22 mouse cellular contexts compared by ENCODE assay signal in genomic region chr13:110741576-110742206, GRCm38 (mm10).
DNase-seq lines count a peak whose midpoint lies in the region; ATAC-seq and TF ChIP-seq lines count a peak whose summit lies in the region.
"Had no signal": no experiment of that assay in that cellular context is flagged by ENCODE, and none has a peak within 500 bp of the region (broad histone marks: within the 10 kb centered on the region; RNA-seq: fewer than 3 reads in every experiment).

No protein-coding gene starts in this region.

- dilution Hi-C loops in CH12.LX (cut with MboI; ENCODE audit: extremely low pct_ligation_motif_present, extremely low pct_unique_long_range_greater_than_20kb, low sequenced_read_pairs) = no loop called here

- DNase-seq in frontal cortex, postnatal 25 days (ENCODE audit: low spot score in 2 of 2) = no peak
- DNase-seq in left cerebral cortex, adult 18-20 months (ENCODE audit: low spot score in 2 of 2) = peak; percentile 42 to 49
- no peak for DNase-seq in left cerebral cortex, postnatal 10 days (ENCODE audit: extremely low spot score in 1 of 2, low spot score in 2 of 2)
- no peak for DNase-seq in CH12.LX (ENCODE audit: extremely low read depth)
- DNase-seq in left cerebral cortex, postnatal 14 days (ENCODE audit: low spot score in 2 of 2) = peak; percentile 17 to 47
- DNase-seq in heart, postnatal 14 days = no peak
- no peak for DNase-seq in midbrain, embryonic 11.5 days (ENCODE audit: low spot score, missing footprints)
- DNase-seq: adrenal gland, adult 8-10 months; cerebellum, adult 9-11 months; embryo, embryonic 11 days; gastrocnemius, postnatal 36 days; kidney, adult 11 months; liver, embryonic 13.5 days; lung, embryonic 14.5 days; lung, postnatal 4 days; thymus, postnatal 14 days had no signal

- H3K4me1 ChIP-seq in CH12.LX (ENCODE audit: control insufficient read depth in 1 of 2, insufficient read depth in 2 of 2) = no peaks in the 10 kb centered on the region
- H3K4me1 ChIP-seq in midbrain, embryonic 11.5 days (ENCODE audit: control insufficient read depth, insufficient read depth, low read length) = no peaks in the 10 kb centered on the region
- H3K4me1 ChIP-seq: hindbrain, embryonic 10.5 days; limb, embryonic 13.5 days; liver, embryonic 13.5 days; midbrain, embryonic 10.5 days; neural tube, embryonic 13.5 days had no signal

- no peak overlapping the region for H3K9ac ChIP-seq in CH12.LX (ENCODE audit: insufficient read depth, low read depth)
- H3K9ac ChIP-seq in midbrain, embryonic 11.5 days (ENCODE audit: low read length) = no peak overlapping the region
- H3K9ac ChIP-seq: limb, embryonic 13.5 days; liver, embryonic 13.5 days; lung, embryonic 14.5 days; neural tube, embryonic 13.5 days had no signal

- no peaks in the 10 kb centered on the region for H3K27me3 ChIP-seq in CH12.LX (replicated peaks)
- no peaks in the 10 kb centered on the region for H3K27me3 ChIP-seq in midbrain, embryonic 11.5 days (ENCODE audit: control insufficient read depth, insufficient read depth, low read length)
- H3K27me3 ChIP-seq: limb, embryonic 13.5 days; liver, embryonic 13.5 days; neural tube, embryonic 13.5 days had no signal

- whole genome bisulfite sequencing in midbrain, embryonic 11.5 days = 84% methylated on average over 11 of the region's 11 CpGs

- in situ Hi-C loops in CH12.LX (cut with MboI; ENCODE audit: low pct_ligation_motif_present, low pct_unique_long_range_greater_than_20kb, low sequenced_read_pairs) = no loop called here

- no peak overlapping the region for H3K4me3 ChIP-seq in CH12.LX (replicated peaks in 1 of 3; ENCODE audit: low read depth in 2 of 3, low read length in 2 of 3, poor library complexity in 1 of 3)
- H3K4me3 ChIP-seq in midbrain, embryonic 11.5 days (ENCODE audit: low read depth, low read length) = no peak overlapping the region
- H3K4me3 ChIP-seq: hindbrain, embryonic 10.5 days; limb, embryonic 13.5 days; liver, embryonic 13.5 days; midbrain, embryonic 10.5 days; neural tube, embryonic 13.5 days had no signal

- TF ChIP-seq CTCF in CH12.LX (conservative IDR thresholded peaks at IDR 0.05 in 1 of 2, IDR thresholded peaks at IDR 0.05 in 1 of 2; ENCODE audit: low read depth in 2 of 2, low read length in 2 of 2) = no peak

- H3K4me2 ChIP-seq in CH12.LX (ENCODE audit: insufficient read depth, low read depth, poor library complexity, severe bottlenecking) = peak overlapping the region; percentile 50; the same call in 1 of the 2 replicates
- H3K4me2 ChIP-seq in midbrain, embryonic 11.5 days = no peak overlapping the region
- H3K4me2 ChIP-seq: limb, embryonic 13.5 days; liver, embryonic 13.5 days; lung, embryonic 14.5 days; neural tube, embryonic 13.5 days had no signal

- TF ChIP-seq RAD21 in CH12.LX (IDR thresholded peaks at IDR 0.05; ENCODE audit: low read depth, low read length) = no peak

- TF ChIP-seq POLR2A in CH12.LX (IDR thresholded peaks at IDR 0.05; ENCODE audit: low read depth, low read length) = no peak

- peak; percentile 97 for ATAC-seq in frontal cortex, adult (ENCODE audit: low TSS enrichment)
- no peak for ATAC-seq in midbrain, embryonic 11.5 days (ENCODE audit: low FRiP score)

- H3K36me3 ChIP-seq in CH12.LX (replicated peaks in 1 of 2; ENCODE audit: control insufficient read depth in 1 of 2, insufficient read depth in 1 of 2, low read length in 1 of 2) = no peaks in the 10 kb centered on the region
- H3K36me3 ChIP-seq in midbrain, embryonic 11.5 days (ENCODE audit: control insufficient read depth, insufficient read depth, low read length) = no peaks in the 10 kb centered on the region
- H3K36me3 ChIP-seq: hindbrain, embryonic 10.5 days; limb, embryonic 13.5 days; liver, embryonic 13.5 days; midbrain, embryonic 10.5 days; neural tube, embryonic 13.5 days had no signal

- H3K79me2 ChIP-seq in CH12.LX (replicated peaks; ENCODE audit: control insufficient read depth, extremely low read depth, insufficient read depth, poor library complexity, severe bottlenecking) = no peaks in the 10 kb centered on the region

- intact Hi-C loops in left cerebral cortex, postnatal 10 days (cut with DNase I) = no loop called here
- intact Hi-C loops in left cerebral cortex, postnatal 14 days (cut with DNase I) = no loop called here
- intact Hi-C loops in heart, postnatal 14 days (cut with DNase I) = no loop called here

- no peak overlapping the region for H3K27ac ChIP-seq in CH12.LX (ENCODE audit: insufficient read depth, low read depth)
- no peak overlapping the region for H3K27ac ChIP-seq in midbrain, embryonic 11.5 days (ENCODE audit: low read depth, low read length)
- H3K27ac ChIP-seq: hindbrain, embryonic 10.5 days; kidney, postnatal 0 days; limb, embryonic 13.5 days; liver, embryonic 13.5 days; midbrain, embryonic 10.5 days; neural tube, embryonic 13.5 days had no signal

- H3K9me3 ChIP-seq in CH12.LX (replicated peaks; ENCODE audit: low read length) = no peaks in the 10 kb centered on the region
- no peaks in the 10 kb centered on the region for H3K9me3 ChIP-seq in midbrain, embryonic 11.5 days (ENCODE audit: control insufficient read depth, low read length)
- H3K9me3 ChIP-seq: hindbrain, embryonic 10.5 days; limb, embryonic 13.5 days; liver, embryonic 13.5 days; midbrain, embryonic 10.5 days; neural tube, embryonic 13.5 days had no signal

- TF ChIP-seq EP300 in CH12.LX (IDR thresholded peaks at IDR 0.05; ENCODE audit: low read length) = no peak

TF ChIP-seq in CH12.LX, 34 proteins besides CTCF, POLR2A, EP300 and RAD21:
- no peak for TF ChIP-seq MXI1 (IDR thresholded peaks at IDR 0.05; ENCODE audit: low read depth, low read length)
- TF ChIP-seq ELF1 (IDR thresholded peaks at IDR 0.05; ENCODE audit: low read depth, low read length) = no peak
- no peak for TF ChIP-seq MYC (IDR thresholded peaks at IDR 0.05; ENCODE audit: low read depth, low read length)
- TF ChIP-seq JUN (IDR thresholded peaks at IDR 0.05; ENCODE audit: insufficient read depth, low read depth, low read length) = no peak
- no peak for TF ChIP-seq NELFE (IDR thresholded peaks at IDR 0.05; ENCODE audit: low read depth, low read length)

Comparison
In these comparisons a context has a peak if more than half of its experiments do, and no peak if none do; other contexts are left out.
1. DNase-seq: peak in left cerebral cortex, adult 18-20 months (2 of 2) and left cerebral cortex, postnatal 14 days (2 of 2); none in frontal cortex, postnatal 25 days (0 of 2), left cerebral cortex, postnatal 10 days (0 of 2), CH12.LX (single experiment), heart, postnatal 14 days (0 of 2) and midbrain, embryonic 11.5 days (single experiment).